Mouse (Mus musculus): ENCODE measurements around the gene Vps4a. TPM values are rescaled to one million over a fixed set of nuclear protein-coding genes. Genes with fewer than 3 reads are reported as not detected.
A peak's percentile ranks its signal among the peaks of the same experiment; 100 is the strongest.

The Vps4a gene
- polyA plus RNA-seq, 1 experiment from 2014 or later = 41.4 TPM

- Histone ChIP-seq H3K9me3 (ENCODE audit: control insufficient read depth, low read length) (no peaks in the 10 kb centered on the region), H3K36me3 (ENCODE audit: control insufficient read depth, insufficient read depth, low read length) (peaks cover 22% of the 10 kb centered on the region), H3K4me2 (replicated peaks; ENCODE audit: low read depth) (no peak overlapping the region), H3K4me3 (ENCODE audit: low read depth, low read length) (no peak overlapping the region), H3K27me3 (ENCODE audit: control insufficient read depth, insufficient read depth, low read length) (no peaks in the 10 kb centered on the region), H3K4me1 (replicated peaks; ENCODE audit: control insufficient read depth, insufficient read depth) (no peaks in the 10 kb centered on the region), H3K27ac (replicated peaks) (no peak overlapping the region), H3K9ac (ENCODE audit: low read length) (no peak overlapping the region)
- no peak for DNase-seq (ENCODE audit: low spot score)
- WGBS = 78% methylated on average over 4 of the region's 4 CpGs
- no peak for ATAC-seq (ENCODE audit: low FRiP score, low TSS enrichment)
- TF ChIP-seq CTCF (IDR thresholded peaks at IDR 0.05; ENCODE audit: low read depth) (no peak), EP300 (optimal IDR thresholded peaks at IDR 0.05) (no peak)
Measured at GRCm38 (mm10) chr8:107073706-107074105, 42.7 kb downstream of the Vps4a start.

GRCm38 (mm10) chr8:107074128-107074527 lies 43.1 kb downstream of the Vps4a start:
- peaks cover 22% of the 10 kb centered on the region for H3K36me3 ChIP-seq (ENCODE audit: control insufficient read depth, insufficient read depth, low read length)
- DNase-seq (ENCODE audit: low spot score) (no peak), ATAC-seq (ENCODE audit: low FRiP score, low TSS enrichment) (no peak)
- H3K4me1 ChIP-seq (replicated peaks; ENCODE audit: control insufficient read depth, insufficient read depth) = no peaks in the 10 kb centered on the region
- TF ChIP-seq CTCF (IDR thresholded peaks at IDR 0.05; ENCODE audit: low read depth) (no peak), EP300 (optimal IDR thresholded peaks at IDR 0.05) (no peak)
- no peaks in the 10 kb centered on the region for H3K9me3 ChIP-seq (ENCODE audit: control insufficient read depth, low read length)
- no peak overlapping the region for H3K27ac ChIP-seq (replicated peaks)
- 88% methylated on average over 1 of the region's 1 CpGs for WGBS
- no peak overlapping the region for H3K4me2 ChIP-seq (replicated peaks; ENCODE audit: low read depth)
- H3K27me3 ChIP-seq (ENCODE audit: control insufficient read depth, insufficient read depth, low read length) = no peaks in the 10 kb centered on the region
- H3K4me3 ChIP-seq (ENCODE audit: low read depth, low read length) = no peak overlapping the region
- H3K9ac ChIP-seq (ENCODE audit: low read length) = no peak overlapping the region

- Histone ChIP-seq H3K4me3 (ENCODE audit: low read depth, low read length) (no peak overlapping the region), H3K27me3 (ENCODE audit: control insufficient read depth, insufficient read depth, low read length) (no peaks in the 10 kb centered on the region), H3K9me3 (ENCODE audit: control insufficient read depth, low read length) (no peaks in the 10 kb centered on the region), H3K4me2 (replicated peaks; ENCODE audit: low read depth) (no peak overlapping the region), H3K4me1 (replicated peaks; ENCODE audit: control insufficient read depth, insufficient read depth) (no peaks in the 10 kb centered on the region), H3K9ac (ENCODE audit: low read length) (no peak overlapping the region), H3K36me3 (ENCODE audit: control insufficient read depth, insufficient read depth, low read length) (peaks cover 32% of the 10 kb centered on the region), H3K27ac (replicated peaks) (0 out of 2 replicates have a peak overlapping the region, but pooled peaks have one; percentile 18)
- TF ChIP-seq CTCF (IDR thresholded peaks at IDR 0.05; ENCODE audit: low read depth) (no peak), EP300 (optimal IDR thresholded peaks at IDR 0.05) (no peak)
- WGBS = 81% methylated on average over 7 of the region's 7 CpGs
- ATAC-seq (ENCODE audit: low FRiP score, low TSS enrichment) = peak; percentile 55
- no peak for DNase-seq (ENCODE audit: low spot score)
Measured at GRCm38 (mm10) chr8:107076239-107076888, 45.3 kb downstream of the Vps4a start.

GRCm38 (mm10) chr8:107085358-107085757 lies 54.3 kb downstream of the Vps4a start:
- H3K36me3 ChIP-seq (ENCODE audit: control insufficient read depth, insufficient read depth, low read length) = peaks cover 15% of the 10 kb centered on the region
- no peak overlapping the region for H3K4me2 ChIP-seq (replicated peaks; ENCODE audit: low read depth)
- H3K27ac ChIP-seq (replicated peaks) = no peak overlapping the region
- no peaks in the 10 kb centered on the region for H3K9me3 ChIP-seq (ENCODE audit: control insufficient read depth, low read length)
- 98% methylated on average over 17 of the region's 17 CpGs for WGBS
- no peaks in the 10 kb centered on the region for H3K27me3 ChIP-seq (ENCODE audit: control insufficient read depth, insufficient read depth, low read length)
- H3K4me3 ChIP-seq (ENCODE audit: low read depth, low read length) = no peak overlapping the region
- ATAC-seq (ENCODE audit: low FRiP score, low TSS enrichment) = no peak
- no peak for DNase-seq (ENCODE audit: low spot score)
- no peaks in the 10 kb centered on the region for H3K4me1 ChIP-seq (replicated peaks; ENCODE audit: control insufficient read depth, insufficient read depth)
- TF ChIP-seq EP300 (optimal IDR thresholded peaks at IDR 0.05) (no peak), CTCF (IDR thresholded peaks at IDR 0.05; ENCODE audit: low read depth) (peak; percentile 46)
- H3K9ac ChIP-seq (ENCODE audit: low read length) = no peak overlapping the region

GRCm38 (mm10) chr8:107086018-107086417 lies 55.0 kb downstream of the Vps4a start:
- Histone ChIP-seq H3K36me3 (ENCODE audit: control insufficient read depth, insufficient read depth, low read length) (peaks cover 11% of the 10 kb centered on the region), H3K4me1 (replicated peaks; ENCODE audit: control insufficient read depth, insufficient read depth) (no peaks in the 10 kb centered on the region), H3K4me2 (replicated peaks; ENCODE audit: low read depth) (no peak overlapping the region), H3K9ac (ENCODE audit: low read length) (no peak overlapping the region), H3K27ac (replicated peaks) (no peak overlapping the region), H3K9me3 (ENCODE audit: control insufficient read depth, low read length) (no peaks in the 10 kb centered on the region), H3K4me3 (ENCODE audit: low read depth, low read length) (no peak overlapping the region), H3K27me3 (ENCODE audit: control insufficient read depth, insufficient read depth, low read length) (no peaks in the 10 kb centered on the region)
- 100% methylated on average over 5 of the region's 5 CpGs for WGBS
- ATAC-seq (ENCODE audit: low FRiP score, low TSS enrichment) (no peak), DNase-seq (ENCODE audit: low spot score) (no peak)
- TF ChIP-seq CTCF (IDR thresholded peaks at IDR 0.05; ENCODE audit: low read depth) (no peak), EP300 (optimal IDR thresholded peaks at IDR 0.05) (no peak)

GRCm38 (mm10) chr8:107088526-107089063 lies 57.6 kb downstream of the Vps4a start:
- no peak overlapping the region for H3K4me3 ChIP-seq (ENCODE audit: low read depth, low read length)
- H3K9ac ChIP-seq (ENCODE audit: low read length) = no peak overlapping the region
- no peaks in the 10 kb centered on the region for H3K4me1 ChIP-seq (replicated peaks; ENCODE audit: control insufficient read depth, insufficient read depth)
- no peak overlapping the region for H3K4me2 ChIP-seq (replicated peaks; ENCODE audit: low read depth)
- no peaks in the 10 kb centered on the region for H3K9me3 ChIP-seq (ENCODE audit: control insufficient read depth, low read length)
- no peak for TF ChIP-seq CTCF (IDR thresholded peaks at IDR 0.05; ENCODE audit: low read depth)
- TF ChIP-seq EP300 (optimal IDR thresholded peaks at IDR 0.05) = no peak
- no peaks in the 10 kb centered on the region for H3K27me3 ChIP-seq (ENCODE audit: control insufficient read depth, insufficient read depth, low read length)
- WGBS = 89% methylated on average over 5 of the region's 5 CpGs
- no peak overlapping the region for H3K27ac ChIP-seq (replicated peaks)
- DNase-seq (ENCODE audit: low spot score) = no peak
- 0 out of 2 replicates have a peak, but pooled peaks have one; percentile 21 for ATAC-seq (ENCODE audit: low FRiP score, low TSS enrichment)
- H3K36me3 ChIP-seq (ENCODE audit: control insufficient read depth, insufficient read depth, low read length) = peaks cover 3% of the 10 kb centered on the region; the same call in 1 of the 2 replicates
